Mouse (Mus musculus): Measurements from ENCODE around the gene Lix1l. TPM values are rescaled to one million over a fixed set of nuclear protein-coding genes. Genes with fewer than 3 reads are reported as not detected.

The Lix1l gene
- polyA plus RNA-seq, 1 experiment from 2014 or later: 6.7 TPM

DNA sequence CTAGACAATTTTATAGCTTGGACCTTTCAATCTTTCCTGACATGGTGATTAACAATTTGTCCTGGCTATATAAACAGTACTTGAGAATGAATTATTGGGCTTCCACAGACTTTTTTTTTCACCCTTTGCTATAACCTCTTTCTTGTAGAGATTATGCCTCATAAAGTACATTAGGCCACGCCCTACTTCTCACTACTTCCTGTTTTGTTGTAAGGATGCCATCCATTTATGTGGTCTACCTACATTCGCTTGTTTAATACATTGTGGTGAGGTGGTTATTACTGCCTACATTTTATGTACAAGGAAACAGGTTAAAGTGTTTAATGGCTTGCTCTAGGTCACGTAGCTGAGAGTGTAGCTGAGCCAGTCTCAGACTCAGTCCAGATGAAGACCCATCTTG lies 74.2 kb downstream of the Lix1l start:
- Histone ChIP-seq H3K27ac (no peak overlapping the region), H3K9me3 (no peaks in the 10 kb centered on the region), H3K4me3 (no peak overlapping the region), H3K36me3 (no peaks in the 10 kb centered on the region), H3K27me3 (replicated peaks) (peaks cover 14% of the 10 kb centered on the region), H3K9ac (no peak overlapping the region), H3K4me1 (no peaks in the 10 kb centered on the region), H3K4me2 (replicated peaks) (no peak overlapping the region)
- WGBS: 80% methylated on average over 3 of the region's 3 CpGs
- no peak for ATAC-seq (ENCODE audit: low FRiP score, low read depth)

DNA sequence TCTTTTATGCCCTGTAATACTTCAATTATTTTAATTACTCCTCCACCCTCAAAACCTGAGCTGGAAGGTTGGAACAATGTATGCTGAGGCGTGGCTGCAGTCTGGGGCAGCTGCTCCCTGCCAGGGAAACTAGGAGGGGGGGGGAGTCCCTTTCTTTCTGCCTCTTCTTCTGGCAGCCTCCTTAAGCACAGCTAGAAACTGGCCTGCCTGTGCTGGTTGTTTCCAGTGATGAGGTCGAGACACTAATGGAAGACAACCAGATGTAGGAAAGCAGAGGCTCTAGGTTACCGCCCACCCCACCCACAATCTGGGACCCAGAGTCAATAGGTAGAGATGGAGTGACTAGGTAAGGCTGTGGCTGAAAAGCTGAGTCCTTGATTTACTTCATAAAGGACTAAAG lies 74.7 kb downstream of the Lix1l start:
- WGBS: 20% methylated on average over 3 of the region's 3 CpGs
- Histone ChIP-seq H3K4me2 (replicated peaks) (no peak overlapping the region), H3K27ac (no peak overlapping the region), H3K9me3 (no peaks in the 10 kb centered on the region), H3K9ac (no peak overlapping the region), H3K27me3 (replicated peaks) (peaks cover 19% of the 10 kb centered on the region), H3K4me3 (no peak overlapping the region), H3K4me1 (no peaks in the 10 kb centered on the region), H3K36me3 (no peaks in the 10 kb centered on the region)
- no peak for ATAC-seq (ENCODE audit: low FRiP score, low read depth)

Other genes with a start within 250 kb of the Lix1l start
- not detected in 2 replicates for gene BC107364, start 148.8 kb upstream of the Lix1l start, polyA plus RNA-seq (2016; fragmentation: Nextera tagmentation; extraction: Ambion mirVana)
- 1.9 and 2.7 TPM in 2 replicates for gene Hfe2, start 76.0 kb upstream of the Lix1l start, polyA plus RNA-seq (2016; fragmentation: Nextera tagmentation; extraction: Ambion mirVana)
- 51.4 and 57.5 TPM in 2 replicates for gene Txnip, start 43.2 kb upstream of the Lix1l start, polyA plus RNA-seq (2016; fragmentation: Nextera tagmentation; extraction: Ambion mirVana)
- 1.6 and 3.0 TPM in 2 replicates for gene Gm16253, start 24.2 kb upstream of the Lix1l start, polyA plus RNA-seq (2016; fragmentation: Nextera tagmentation; extraction: Ambion mirVana)
- gene Polr3gl, start 7.0 kb upstream of the Lix1l start, polyA plus RNA-seq (2016; fragmentation: Nextera tagmentation; extraction: Ambion mirVana): 40.3 and 40.9 TPM in 2 replicates
- 5.3 and 5.6 TPM in 2 replicates for gene Ankrd34a, start 4.5 kb upstream of the Lix1l start, polyA plus RNA-seq (2016; fragmentation: Nextera tagmentation; extraction: Ambion mirVana)
- gene Rbm8a, start 28.8 kb downstream of the Lix1l start, polyA plus RNA-seq (2016; fragmentation: Nextera tagmentation; extraction: Ambion mirVana): 146 and 147 TPM in 2 replicates
- 43.9 and 45.9 TPM in 2 replicates for gene Pex11b, start 34.2 kb downstream of the Lix1l start, polyA plus RNA-seq (2016; fragmentation: Nextera tagmentation; extraction: Ambion mirVana)
- gene Gm42957, start 34.3 kb downstream of the Lix1l start, polyA plus RNA-seq (2016; fragmentation: Nextera tagmentation; extraction: Ambion mirVana): 0.09 TPM in 2 replicates
- 0.90 and 0.93 TPM in 2 replicates for gene Itga10, start 44.4 kb downstream of the Lix1l start, polyA plus RNA-seq (2016; fragmentation: Nextera tagmentation; extraction: Ambion mirVana)
- 0.55 and 0.65 TPM in 2 replicates for gene Ankrd35, start 69.0 kb downstream of the Lix1l start, polyA plus RNA-seq (2016; fragmentation: Nextera tagmentation; extraction: Ambion mirVana)
- gene Pias3, start 95.2 kb downstream of the Lix1l start, polyA plus RNA-seq (2016; fragmentation: Nextera tagmentation; extraction: Ambion mirVana): 39.7 and 42.9 TPM in 2 replicates
- gene Nudt17, start 107.4 kb downstream of the Lix1l start, polyA plus RNA-seq (2016; fragmentation: Nextera tagmentation; extraction: Ambion mirVana): 13.5 and 14.5 TPM in 2 replicates
- 33.9 and 40.3 TPM in 2 replicates for gene Polr3c, start 126.5 kb downstream of the Lix1l start, polyA plus RNA-seq (2016; fragmentation: Nextera tagmentation; extraction: Ambion mirVana)
- 78.6 and 81.4 TPM in 2 replicates for gene Rnf115, start 126.5 kb downstream of the Lix1l start, polyA plus RNA-seq (2016; fragmentation: Nextera tagmentation; extraction: Ambion mirVana)
- gene Pdzk1, start 228.1 kb downstream of the Lix1l start, polyA plus RNA-seq (2016; fragmentation: Nextera tagmentation; extraction: Ambion mirVana): not detected in 2 replicates
- 0.08 and 0.15 TPM in 2 replicates for gene Cd160, start 228.2 kb downstream of the Lix1l start, polyA plus RNA-seq (2016; fragmentation: Nextera tagmentation; extraction: Ambion mirVana)

Measured in neural tube, embryonic 12.5 days (tissue).